Mouse (Mus musculus): ENCODE measurements around the gene Pinlyp. TPM values are rescaled to one million over a fixed set of nuclear protein-coding genes. Genes with fewer than 3 reads are reported as not detected.

Gene Pinlyp
- total and polyA plus RNA-seq, 3 experiments, result not detected

DNA sequence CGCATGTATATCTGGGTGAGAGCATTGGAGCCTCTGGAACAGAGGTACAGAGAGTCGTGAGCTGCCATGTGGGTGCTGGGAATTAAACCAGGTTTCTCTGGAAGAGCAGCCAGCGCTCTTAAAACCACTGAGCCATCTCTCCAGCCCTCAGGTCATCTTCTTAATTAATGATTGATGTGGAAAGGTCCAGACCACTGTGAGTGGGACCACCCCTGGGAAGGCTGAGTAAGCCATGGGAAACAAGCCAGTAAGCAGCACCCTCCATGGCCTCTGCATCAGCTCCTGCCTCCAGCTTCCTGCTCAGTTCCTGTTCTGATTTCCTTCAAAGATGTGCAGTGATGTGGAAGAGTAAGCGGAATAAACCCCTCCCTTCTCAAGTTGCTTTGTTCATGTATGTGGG, 46.2 kb upstream of the Pinlyp start:
- H3K36me3 ChIP-seq (ENCODE audit: control insufficient read depth, insufficient read depth, low read length), result no peaks in the 10 kb centered on the region
- H3K4me1 ChIP-seq (ENCODE audit: control insufficient read depth, insufficient read depth, low read length), result no peaks in the 10 kb centered on the region; the same call in 1 of the 2 replicates
- TF ChIP-seq CTCF (IDR thresholded peaks at IDR 0.05), result no peak
- H3K9ac ChIP-seq (ENCODE audit: low read depth, low read length), result no peak overlapping the region
- DNase-seq, result no peak
- no peaks in the 10 kb centered on the region for H3K79me2 ChIP-seq (replicated peaks; ENCODE audit: control insufficient read depth, insufficient read depth, low read length)
- intact Hi-C loops (cut with DNase I), result loop anchor here (5.0 kb wide), 1 partner anchor 60 kb away; the partner anchor contains the start of gene Irgq
- peaks cover 1% of the 10 kb centered on the region; the same call in 1 of the 2 replicates for H3K27me3 ChIP-seq (ENCODE audit: control insufficient read depth, insufficient read depth, low read length)
- 51% methylated on average over 4 of the region's 4 CpGs for WGBS
- no peak overlapping the region for H3K4me3 ChIP-seq
- no peak overlapping the region for H3K27ac ChIP-seq

DNA sequence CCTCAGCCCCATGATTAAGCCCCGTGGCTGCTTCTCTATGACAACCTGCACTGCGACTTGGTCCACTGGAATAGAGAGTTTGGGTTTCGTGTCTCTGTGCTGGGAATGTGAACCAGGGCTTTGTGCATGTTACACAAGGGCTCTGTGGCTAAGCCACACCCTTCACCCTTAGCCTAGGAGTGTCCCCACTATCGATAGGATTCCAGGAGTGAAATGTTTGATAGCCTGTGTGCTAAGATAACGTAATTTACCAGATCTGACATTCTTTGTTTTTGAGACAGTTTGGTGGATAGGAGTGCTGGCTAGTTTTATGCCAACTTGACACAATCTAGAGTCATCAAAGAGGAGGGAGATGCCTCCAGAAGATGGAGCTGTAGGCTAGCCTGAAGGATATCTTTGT, 45.8 kb upstream of the Pinlyp start:
- TF ChIP-seq EP300 (IDR thresholded peaks at IDR 0.05; ENCODE audit: insufficient read depth, low read depth, low read length) (no peak), POLR2A (IDR thresholded peaks at IDR 0.05; ENCODE audit: insufficient read depth, low read depth, low read length) (no peak), CTCF (IDR thresholded peaks at IDR 0.05) (no peak)
- intact Hi-C loops (cut with DNase I), result loop anchor here (5.0 kb wide), 1 partner anchor 59 kb away; the partner anchor contains the start of gene Irgq
- 66% methylated on average over 5 of the region's 5 CpGs for WGBS
- no peaks in the 10 kb centered on the region; the same call in 1 of the 2 replicates for H3K4me1 ChIP-seq (ENCODE audit: control insufficient read depth, insufficient read depth, low read length)
- H3K27me3 ChIP-seq (ENCODE audit: control insufficient read depth, insufficient read depth, low read length), result peaks cover 1% of the 10 kb centered on the region; the same call in 1 of the 2 replicates
- no peaks in the 10 kb centered on the region for H3K36me3 ChIP-seq (ENCODE audit: control insufficient read depth, insufficient read depth, low read length)
- no peak overlapping the region for H3K4me3 ChIP-seq
- no peak overlapping the region for H3K9ac ChIP-seq (ENCODE audit: low read depth, low read length)
- DNase-seq, result no peak
- H3K79me2 ChIP-seq (replicated peaks; ENCODE audit: control insufficient read depth, insufficient read depth, low read length), result no peaks in the 10 kb centered on the region
- no peak overlapping the region for H3K27ac ChIP-seq

DNA sequence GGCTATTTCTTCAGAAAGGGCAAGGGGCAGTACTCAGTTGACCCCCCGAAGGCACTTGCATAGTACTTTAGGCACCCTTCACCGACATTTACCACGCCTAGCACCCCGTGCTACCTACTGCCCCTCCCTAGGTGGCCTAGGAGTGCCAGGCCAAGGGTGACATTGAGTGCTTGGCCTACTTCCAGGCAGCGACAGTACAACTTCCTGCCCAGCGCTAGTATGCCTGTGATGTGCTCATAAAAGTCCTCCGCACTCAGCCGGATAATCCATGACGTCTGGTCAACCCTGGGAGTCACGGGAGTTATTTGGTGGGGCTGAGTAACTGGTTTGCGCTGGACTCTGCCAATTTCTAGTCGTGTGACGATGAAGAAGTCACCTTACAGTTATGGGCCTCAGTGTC, 42.4 kb upstream of the Pinlyp start:
- intact Hi-C loops (cut with DNase I), result no loop called here
- Histone ChIP-seq H3K4me3 (no peak overlapping the region), H3K27ac (no peak overlapping the region), H3K4me1 (ENCODE audit: control insufficient read depth, insufficient read depth, low read length) (no peaks in the 10 kb centered on the region; the same call in 1 of the 2 replicates), H3K27me3 (ENCODE audit: control insufficient read depth, insufficient read depth, low read length) (peaks cover 1% of the 10 kb centered on the region; the same call in 1 of the 2 replicates), H3K36me3 (ENCODE audit: control insufficient read depth, insufficient read depth, low read length) (no peaks in the 10 kb centered on the region), H3K9ac (ENCODE audit: low read depth, low read length) (no peak overlapping the region), H3K79me2 (replicated peaks; ENCODE audit: control insufficient read depth, insufficient read depth, low read length) (no peaks in the 10 kb centered on the region)
- 28% methylated on average over 13 of the region's 13 CpGs for WGBS
- peak; percentile 47 to 48 for DNase-seq
- TF ChIP-seq CTCF (IDR thresholded peaks at IDR 0.05), result peak; percentile 11; the same call in 1 of the 2 replicates
- TF ChIP-seq EP300 (IDR thresholded peaks at IDR 0.05; ENCODE audit: insufficient read depth, low read depth, low read length), result no peak
- TF ChIP-seq POLR2A (IDR thresholded peaks at IDR 0.05; ENCODE audit: insufficient read depth, low read depth, low read length), result no peak

DNA sequence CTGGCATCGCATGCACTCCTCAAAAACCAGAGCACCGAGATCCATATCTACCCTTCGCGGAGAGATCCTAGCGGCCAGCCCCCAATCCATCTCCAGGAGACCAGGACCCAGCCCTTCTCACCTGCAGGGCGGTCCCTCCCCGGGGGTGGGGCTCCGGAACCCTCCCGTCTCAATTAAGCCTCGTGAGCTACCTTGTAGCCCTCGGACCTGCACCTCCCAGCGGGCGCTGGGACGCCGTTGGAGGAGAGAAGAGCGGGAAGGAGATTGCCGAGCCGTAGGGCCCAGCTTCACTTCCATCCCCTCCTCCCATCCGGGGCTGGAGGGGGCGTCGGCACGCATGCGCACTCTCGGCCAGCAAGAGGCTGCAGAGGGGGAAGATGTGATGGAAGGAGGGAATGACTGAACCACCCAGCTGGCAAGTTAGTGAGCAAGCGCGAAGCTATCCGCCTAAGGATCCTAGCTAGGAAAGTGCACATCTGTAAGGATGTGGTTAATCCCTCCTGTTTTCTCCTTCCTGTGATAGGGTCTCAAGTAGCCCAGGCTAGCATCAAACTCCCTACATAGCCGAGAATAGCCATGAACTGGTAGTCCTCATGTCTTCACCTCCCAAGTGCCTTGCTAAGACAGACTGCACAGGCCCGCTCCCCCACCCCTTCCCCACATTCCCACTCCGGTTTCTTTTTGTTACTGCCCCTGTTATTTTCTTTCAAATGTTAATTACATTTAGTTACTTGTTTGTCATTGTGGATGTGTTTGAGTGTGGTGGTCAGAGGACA, 41.6 kb upstream of the Pinlyp start, which contains the start of the genes Ethe1 and Zfp575:
Gene Ethe1, plus strand, starts transcription at position 214 of the 776 bp plus-strand sequence.
Gene Zfp575, minus strand, starts transcription at position 312 of the 776 bp plus-strand sequence.
- TF ChIP-seq POLR2A (IDR thresholded peaks at IDR 0.05; ENCODE audit: insufficient read depth, low read depth, low read length) (no peak), CTCF (IDR thresholded peaks at IDR 0.05) (no peak), EP300 (IDR thresholded peaks at IDR 0.05; ENCODE audit: insufficient read depth, low read depth, low read length) (no peak)
- no peak within 1 kb of the TSS for H3K27ac ChIP-seq
- no peaks in the 10 kb centered on the region for H3K36me3 ChIP-seq (ENCODE audit: control insufficient read depth, insufficient read depth, low read length)
- H3K79me2 ChIP-seq (replicated peaks; ENCODE audit: control insufficient read depth, insufficient read depth, low read length), result no peaks in the 10 kb centered on the region
- no peaks in the 10 kb centered on the region; the same call in 1 of the 2 replicates for H3K4me1 ChIP-seq (ENCODE audit: control insufficient read depth, insufficient read depth, low read length)
- peak; percentile 44 to 54 for DNase-seq
- intact Hi-C loops (cut with DNase I), result no loop called here
- H3K9ac ChIP-seq (ENCODE audit: low read depth, low read length), result peak within 1 kb of the TSS; percentile 8; the same call in 1 of the 2 replicates
- peaks cover 1% of the 10 kb centered on the region; the same call in 1 of the 2 replicates for H3K27me3 ChIP-seq (ENCODE audit: control insufficient read depth, insufficient read depth, low read length)
- 11% methylated on average over 30 of the region's 30 CpGs for WGBS
- H3K4me3 ChIP-seq, result peak within 1 kb of the TSS; percentile 32; the same call in 1 of the 2 replicates

DNA sequence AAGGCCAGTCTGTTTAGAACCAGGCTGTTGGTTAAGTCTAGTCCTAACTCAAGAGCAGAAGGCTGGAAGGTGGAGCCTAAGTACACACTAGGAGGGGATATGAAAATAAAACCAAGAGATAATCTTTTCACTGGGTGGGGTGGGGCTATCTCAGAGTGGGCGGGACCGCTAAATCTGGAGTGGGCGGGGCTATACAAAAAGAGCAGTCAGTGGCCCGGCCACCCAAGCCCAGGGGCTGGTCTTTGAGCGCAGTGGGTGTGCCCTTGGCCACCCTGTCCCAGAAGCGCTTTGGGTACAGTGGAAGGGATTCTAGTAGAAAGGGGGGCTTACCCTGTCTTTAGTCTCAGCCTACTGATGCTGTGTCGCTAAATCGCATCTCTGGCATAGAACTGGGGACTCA, 40.9 kb upstream of the Pinlyp start:
- intact Hi-C loops (cut with DNase I), result no loop called here
- no peaks in the 10 kb centered on the region for H3K79me2 ChIP-seq (replicated peaks; ENCODE audit: control insufficient read depth, insufficient read depth, low read length)
- TF ChIP-seq EP300 (IDR thresholded peaks at IDR 0.05; ENCODE audit: insufficient read depth, low read depth, low read length) (no peak), CTCF (IDR thresholded peaks at IDR 0.05) (no peak), POLR2A (IDR thresholded peaks at IDR 0.05; ENCODE audit: insufficient read depth, low read depth, low read length) (no peak)
- no peak for DNase-seq
- no peaks in the 10 kb centered on the region; the same call in 1 of the 2 replicates for H3K4me1 ChIP-seq (ENCODE audit: control insufficient read depth, insufficient read depth, low read length)
- peaks cover 1% of the 10 kb centered on the region; the same call in 1 of the 2 replicates for H3K27me3 ChIP-seq (ENCODE audit: control insufficient read depth, insufficient read depth, low read length)
- no peak overlapping the region for H3K4me3 ChIP-seq
- no peak overlapping the region for H3K27ac ChIP-seq
- 12% methylated on average over 8 of the region's 8 CpGs for WGBS
- H3K36me3 ChIP-seq (ENCODE audit: control insufficient read depth, insufficient read depth, low read length), result no peaks in the 10 kb centered on the region
- H3K9ac ChIP-seq (ENCODE audit: low read depth, low read length), result no peak overlapping the region

DNA sequence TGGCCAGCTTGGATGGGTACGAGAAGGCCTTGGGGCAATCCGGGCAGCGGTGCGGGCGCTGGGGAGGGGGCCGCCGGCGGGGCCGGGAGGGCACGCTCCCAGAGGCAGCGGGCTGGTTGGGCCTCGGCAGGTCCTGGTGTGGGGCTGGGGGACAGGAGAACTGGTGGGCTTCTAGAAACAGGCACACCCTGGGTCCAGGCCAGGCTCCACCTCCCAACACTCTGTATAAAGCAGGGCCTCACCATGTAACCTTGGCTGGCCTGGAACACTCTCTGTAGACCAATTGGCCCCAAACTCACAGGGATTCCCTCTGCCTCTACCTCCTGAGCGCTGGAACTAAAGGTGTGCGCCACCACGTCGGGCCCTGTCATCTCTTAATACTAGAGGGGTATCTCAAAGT, 40.1 kb upstream of the Pinlyp start:
- intact Hi-C loops (cut with DNase I), result no loop called here
- no peaks in the 10 kb centered on the region for H3K36me3 ChIP-seq (ENCODE audit: control insufficient read depth, insufficient read depth, low read length)
- no peak for DNase-seq
- 49% methylated on average over 16 of the region's 16 CpGs for WGBS
- H3K27me3 ChIP-seq (ENCODE audit: control insufficient read depth, insufficient read depth, low read length), result peaks cover 1% of the 10 kb centered on the region; the same call in 1 of the 2 replicates
- H3K27ac ChIP-seq, result no peak overlapping the region
- no peaks in the 10 kb centered on the region for H3K79me2 ChIP-seq (replicated peaks; ENCODE audit: control insufficient read depth, insufficient read depth, low read length)
- H3K4me1 ChIP-seq (ENCODE audit: control insufficient read depth, insufficient read depth, low read length), result no peaks in the 10 kb centered on the region; the same call in 1 of the 2 replicates
- H3K9ac ChIP-seq (ENCODE audit: low read depth, low read length), result no peak overlapping the region
- TF ChIP-seq POLR2A (IDR thresholded peaks at IDR 0.05; ENCODE audit: insufficient read depth, low read depth, low read length), result no peak
- no peak for TF ChIP-seq EP300 (IDR thresholded peaks at IDR 0.05; ENCODE audit: insufficient read depth, low read depth, low read length)
- no peak for TF ChIP-seq CTCF (IDR thresholded peaks at IDR 0.05)
- no peak overlapping the region for H3K4me3 ChIP-seq

Measured in heart, adult 2 months (tissue).